Mouse (Mus musculus) kidney, adult 2 months (tissue): Measurements from ENCODE around the gene Lamb2. TPM values are rescaled to one million over a fixed set of nuclear protein-coding genes. Genes with fewer than 3 reads are reported as not detected.

Experiments used
- DNase-seq: peaks from one replicate; pipeline ENCODE4 v3.0.0; 2021
- H3K27ac ChIP-seq: fragments of 200-500 bp; 2 replicates; pipeline ENCODE4 v1.5.1; 2012; ENCODE audit warnings: low read depth, low read length, control low read depth, inconsistent platforms; ENCODE audit not compliant: insufficient read depth
- H3K27me3 ChIP-seq: fragments of 200-500 bp; replicated peaks from 2 replicates; pipeline ENCODE4 v1.6.1; 2012; ENCODE audit warnings: mild to moderate bottlenecking, moderate library complexity, low read length, inconsistent platforms; ENCODE audit not compliant: control insufficient read depth, insufficient read depth
- H3K36me3 ChIP-seq: fragments of 200-500 bp; 2 replicates; pipeline ENCODE4 v1.6.1; 2012; ENCODE audit warnings: mild to moderate bottlenecking, moderate library complexity, low read length, inconsistent platforms; ENCODE audit not compliant: control insufficient read depth, insufficient read depth
- H3K4me1 ChIP-seq: fragments of 200-500 bp; 2 replicates; pipeline ENCODE4 v1.6.1; 2011; ENCODE audit warnings: low read length; ENCODE audit not compliant: control insufficient read depth, insufficient read depth
- H3K4me3 ChIP-seq: fragments of 200-500 bp; 2 replicates; pipeline ENCODE4 v1.5.1; 2011; ENCODE audit warnings: mild to moderate bottlenecking, low read depth, low read length, control low read depth; ENCODE audit not compliant: insufficient read depth
- CTCF ChIP-seq: fragments of 200-500 bp; conservative IDR thresholded peaks from 2 replicates; pipeline ENCODE4 v1.5.1; 2011; ENCODE audit warnings: low read depth, mild to moderate bottlenecking, control low read depth, low read length, moderate library complexity, mixed read lengths; ENCODE audit not compliant: insufficient read depth, insufficient read length
- POLR2A ChIP-seq: fragments of 200-500 bp; IDR thresholded peaks from one replicate; pipeline ENCODE4 v1.6.1; 2011; ENCODE audit warnings: low read depth, low read length, control low read depth
- WGBS: fragments of 180-500 bp; shearing (Covaris S2); methylation state at CpG from one replicate; pipeline ENCODE4 v1.1.7; 2018; 5-methylcytosine and 5-hydroxymethylcytosine counted together
- polyA plus RNA-seq: library from polyadenylated mRNA; depleted of rRNA; stranded (reverse); fragments of >200 nt; gene quantifications from 2 replicates; pipeline ENCODE4 v1.2.3, GENCODE M21; 2012

Gene Lamb2
- polyA plus RNA-seq, 1 experiment, result 80.4 TPM

DNA sequence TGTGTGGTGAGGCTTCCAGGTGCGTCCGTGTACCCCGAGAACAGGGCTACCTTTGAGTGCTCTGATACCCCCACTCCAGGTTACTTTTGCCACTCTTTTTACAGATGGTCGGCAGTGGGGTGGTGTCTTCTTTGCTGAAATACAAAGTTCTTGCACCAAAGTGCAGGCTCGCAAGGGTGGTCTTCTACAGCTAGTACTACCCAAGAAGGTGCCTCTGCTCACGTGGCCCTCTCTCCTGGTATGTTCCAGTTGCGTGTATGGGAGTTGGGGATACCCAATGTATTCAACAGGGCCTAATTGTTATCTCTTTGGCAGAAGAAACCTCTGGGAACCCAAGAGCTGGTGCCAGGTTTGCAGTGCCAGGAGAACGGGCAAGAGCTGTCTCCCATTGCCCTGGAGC, 13.7 kb downstream of the Lamb2 start:
- Histone ChIP-seq H3K4me3 (no peak overlapping the region), H3K36me3 (peaks cover 7% of the 10 kb centered on the region)
- 95% methylated on average over 8 of the region's 8 CpGs for WGBS

DNA sequence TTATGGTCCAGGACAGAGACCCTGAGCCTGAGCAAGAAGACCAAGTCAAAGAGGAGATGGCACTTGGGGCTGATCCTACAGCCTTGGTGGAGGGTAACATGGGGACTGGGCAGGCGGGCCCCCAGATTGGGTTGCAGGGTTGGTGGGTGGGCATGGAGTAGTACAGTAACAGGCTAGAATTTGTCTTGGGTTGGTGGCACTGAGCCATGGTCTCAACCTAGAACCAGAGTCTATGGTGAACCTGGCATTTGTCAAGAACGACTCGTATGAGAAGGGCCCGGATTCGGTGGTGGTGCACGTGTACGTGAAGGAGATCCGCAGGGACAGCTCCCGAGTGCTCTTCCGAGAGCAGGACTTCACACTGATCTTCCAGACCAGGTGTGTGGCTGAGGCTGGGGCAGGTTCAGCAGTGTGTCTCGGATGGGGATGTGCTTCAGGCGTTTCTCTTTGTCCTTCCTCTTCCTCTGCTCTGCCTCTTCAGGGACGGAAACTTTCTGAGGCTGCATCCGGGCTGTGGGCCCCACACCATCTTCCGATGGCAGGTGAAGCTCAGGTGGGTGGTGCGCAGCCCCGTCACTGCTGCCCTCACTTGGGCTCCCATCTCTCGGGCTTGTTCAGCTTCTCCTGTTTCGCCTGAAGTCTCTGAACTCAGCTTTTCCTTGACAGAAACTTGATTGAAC, 14.8 kb downstream of the Lamb2 start:
- 93% methylated on average over 19 of the region's 19 CpGs for WGBS
- H3K36me3 ChIP-seq, result peaks cover 7% of the 10 kb centered on the region
- no peak for DNase-seq
- H3K4me3 ChIP-seq, result no peak overlapping the region
- H3K4me1 ChIP-seq, result peaks cover 6% of the 10 kb centered on the region
- TF ChIP-seq POLR2A (no peak), CTCF (no peak)
- H3K27me3 ChIP-seq, result no peaks in the 10 kb centered on the region
- no peak overlapping the region for H3K27ac ChIP-seq

More for the DNA sequence above, 13.7 kb downstream of the Lamb2 start:
- no peak for DNase-seq
- Histone ChIP-seq H3K4me1 (peaks cover 6% of the 10 kb centered on the region), H3K27ac (no peak overlapping the region), H3K27me3 (no peaks in the 10 kb centered on the region)
- TF ChIP-seq POLR2A, result no peak
- no peak for TF ChIP-seq CTCF

DNA sequence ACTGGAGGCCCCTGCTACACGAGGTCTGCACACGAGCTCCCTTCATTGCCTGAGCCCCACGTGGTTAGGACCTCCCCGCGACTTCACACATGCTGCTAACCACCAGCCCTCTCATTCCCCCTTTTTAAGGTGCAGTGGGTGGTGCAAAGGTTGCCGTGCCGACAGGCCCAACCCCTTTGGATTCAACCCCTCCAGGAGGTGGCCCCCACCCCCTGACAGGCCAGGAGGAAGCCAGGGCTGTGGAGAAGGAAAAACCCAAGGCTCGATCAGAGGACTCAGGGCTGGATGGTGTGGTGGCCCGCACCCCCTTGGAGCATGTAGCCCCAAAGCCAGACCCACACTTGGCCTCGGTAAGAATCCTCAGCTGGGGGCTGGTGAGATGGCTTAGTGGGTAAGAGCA, 15.4 kb downstream of the Lamb2 start:
- no peak overlapping the region for H3K4me3 ChIP-seq
- H3K27me3 ChIP-seq, result no peaks in the 10 kb centered on the region
- H3K4me1 ChIP-seq, result peaks cover 6% of the 10 kb centered on the region
- H3K36me3 ChIP-seq, result peaks cover 7% of the 10 kb centered on the region
- H3K27ac ChIP-seq, result no peak overlapping the region
- TF ChIP-seq POLR2A (no peak), CTCF (no peak)
- DNase-seq, result no peak
- 79% methylated on average over 10 of the region's 10 CpGs for WGBS

DNA sequence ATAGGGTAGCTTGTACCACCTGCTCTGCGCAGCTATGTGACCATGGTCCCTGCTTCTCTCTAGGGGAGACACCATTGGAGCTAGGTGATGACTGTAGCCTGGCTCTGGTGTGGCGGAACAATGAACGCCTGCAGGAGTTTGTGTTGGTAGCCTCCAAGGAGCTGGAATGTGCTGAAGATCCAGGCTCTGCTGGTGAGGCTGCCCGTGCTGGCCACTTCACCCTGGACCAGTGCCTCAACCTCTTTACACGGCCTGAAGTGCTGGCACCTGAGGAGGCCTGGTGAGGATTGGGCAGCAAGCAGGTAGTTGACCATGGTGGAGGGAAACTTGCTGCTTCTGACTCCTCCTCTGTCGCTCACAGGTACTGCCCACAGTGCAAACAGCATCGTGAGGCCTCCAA, 19.7 kb downstream of the Lamb2 start:
- peaks cover 10% of the 10 kb centered on the region for H3K36me3 ChIP-seq
- H3K4me3 ChIP-seq, result no peak overlapping the region
- TF ChIP-seq POLR2A (no peak), CTCF (no peak)
- DNase-seq, result no peak
- no peaks in the 10 kb centered on the region for H3K4me1 ChIP-seq
- no peak overlapping the region for H3K27ac ChIP-seq
- H3K27me3 ChIP-seq, result no peaks in the 10 kb centered on the region
- WGBS, result 92% methylated on average over 7 of the region's 7 CpGs

DNA sequence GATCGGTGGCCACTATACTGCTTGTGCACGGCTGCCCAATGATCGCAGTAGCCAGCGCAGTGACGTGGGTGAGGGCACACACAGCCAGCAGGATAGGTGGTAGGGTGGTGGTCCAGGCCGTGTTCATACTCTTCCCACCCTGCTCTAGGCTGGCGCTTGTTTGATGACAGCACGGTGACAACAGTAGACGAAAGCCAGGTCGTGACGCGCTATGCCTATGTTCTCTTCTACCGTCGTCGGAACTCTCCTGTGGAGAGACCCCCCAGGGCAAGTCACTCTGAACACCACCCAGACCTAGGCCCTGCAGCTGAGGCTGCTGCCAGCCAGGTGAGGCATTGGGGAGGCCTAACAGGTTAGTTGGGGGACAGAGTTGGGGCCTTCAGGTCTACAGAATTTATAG, 20.4 kb downstream of the Lamb2 start:
- Histone ChIP-seq H3K4me3 (no peak overlapping the region), H3K4me1 (no peaks in the 10 kb centered on the region), H3K27me3 (no peaks in the 10 kb centered on the region), H3K36me3 (peaks cover 10% of the 10 kb centered on the region), H3K27ac (no peak overlapping the region)
- TF ChIP-seq POLR2A, result no peak
- no peak for TF ChIP-seq CTCF
- WGBS, result 93% methylated on average over 15 of the region's 15 CpGs
- DNase-seq, result no peak

DNA sequence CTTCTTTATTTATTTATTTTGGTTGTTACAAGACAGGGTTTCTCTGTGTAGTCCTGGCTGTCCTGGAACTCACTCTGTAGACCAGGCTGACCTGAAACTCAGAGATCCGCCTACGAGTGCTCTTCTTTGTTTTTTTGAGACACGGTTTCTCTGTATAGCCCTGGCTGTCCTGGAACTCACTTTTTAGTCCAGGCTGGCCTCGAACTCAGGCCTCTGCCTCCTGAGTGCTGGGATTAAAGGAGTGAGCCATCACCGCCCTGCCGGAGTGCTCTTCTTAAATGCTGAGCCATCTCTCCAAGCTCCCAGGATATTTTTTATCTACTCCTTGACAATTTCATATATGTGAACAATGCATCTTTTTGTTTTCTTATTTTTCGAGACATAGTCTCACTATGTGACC, 27.4 kb downstream of the Lamb2 start:
- 86% methylated on average over 7 of the region's 7 CpGs for WGBS
- TF ChIP-seq POLR2A, result no peak
- TF ChIP-seq CTCF, result no peak
- no peak overlapping the region for H3K4me3 ChIP-seq
- H3K36me3 ChIP-seq, result no peaks in the 10 kb centered on the region; the same call in 1 of the 2 replicates
- no peak for DNase-seq
- no peaks in the 10 kb centered on the region for H3K27me3 ChIP-seq
- peaks cover 8% of the 10 kb centered on the region; the same call in 1 of the 2 replicates for H3K4me1 ChIP-seq
- peak overlapping the region; percentile 72; the same call in 1 of the 2 replicates for H3K27ac ChIP-seq

DNA sequence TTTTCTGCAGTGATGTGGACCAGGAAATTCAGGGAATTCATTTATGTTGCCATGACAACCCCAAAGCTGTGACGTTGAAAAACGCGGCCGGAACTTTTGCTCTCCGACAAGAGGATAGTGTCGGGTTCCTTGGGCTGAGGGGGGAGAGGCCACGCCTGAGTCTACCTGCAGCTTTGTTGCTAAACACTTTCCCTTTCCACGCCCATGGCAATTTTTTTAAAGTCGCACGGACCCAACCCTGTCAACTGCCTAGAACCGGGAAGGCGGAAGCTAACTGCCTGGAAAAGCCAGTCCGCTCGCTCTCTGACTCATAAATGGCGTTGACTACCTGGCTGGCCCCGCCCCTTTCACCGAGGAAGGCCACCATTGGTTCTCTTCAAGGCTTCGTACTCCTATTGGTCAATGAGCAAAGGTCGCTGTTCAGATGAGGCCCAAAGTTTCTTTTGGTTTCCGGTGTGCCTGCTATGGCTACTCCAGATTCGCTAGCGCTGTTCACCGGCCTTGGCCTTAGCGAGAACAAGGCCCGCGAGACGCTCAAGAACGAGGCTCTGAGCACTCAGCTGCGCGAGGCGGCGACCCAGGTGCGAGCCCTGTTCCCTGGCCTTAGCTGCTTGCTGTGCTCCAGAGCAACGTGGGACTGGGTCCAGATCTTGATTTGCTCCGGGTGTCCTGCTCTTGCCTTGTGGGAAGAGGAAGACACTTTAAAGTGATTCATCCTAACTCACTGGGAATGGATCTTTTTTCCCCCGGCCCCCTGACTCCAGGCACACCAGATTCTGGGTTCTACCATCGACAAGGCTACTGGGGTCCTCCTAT, 28.3 kb downstream of the Lamb2 start, which contains the start of gene Qars:
TSS of gene Qars (plus strand) at position 88 of the 816 bp plus-strand sequence.
- H3K4me1 ChIP-seq, result peaks cover 8% of the 10 kb centered on the region; the same call in 1 of the 2 replicates
- peak within 1 kb of the TSS; percentile 89 for H3K27ac ChIP-seq
- no peaks in the 10 kb centered on the region for H3K27me3 ChIP-seq
- DNase-seq, result peak; percentile 99
- WGBS, result under 1% methylated on average over 37 of the region's 37 CpGs
- no peaks in the 10 kb centered on the region for H3K36me3 ChIP-seq
- TF ChIP-seq POLR2A (peak; percentile 49), CTCF (no peak)
- peak within 1 kb of the TSS; percentile 92 for H3K4me3 ChIP-seq
